Mouse (Mus musculus) thymus, adult 2 months (tissue): ENCODE results near the gene Pfdn4. TPM values are rescaled to one million over a fixed set of nuclear protein-coding genes. Genes with fewer than 3 reads are reported as not detected.
A peak's percentile ranks its signal among the peaks of the same experiment; 100 is the strongest.

ENCODE experiments used
- DNase-seq: peaks from one replicate; pipeline ENCODE4 v3.0.0; 2021
- H3K27ac ChIP-seq: fragments of 200-500 bp; 2 replicates; pipeline ENCODE4 v1.5.1; 2012; ENCODE audit warnings: low read length, control low read depth; ENCODE audit not compliant: control insufficient read depth, insufficient read depth
- H3K27me3 ChIP-seq: fragments of 200-500 bp; 2 replicates; pipeline ENCODE4 v1.6.1; 2012; ENCODE audit warnings: mild to moderate bottlenecking, low read length, moderate library complexity, mixed read lengths; ENCODE audit not compliant: control insufficient read depth, insufficient read depth
- H3K36me3 ChIP-seq: fragments of 200-500 bp; 2 replicates; pipeline ENCODE4 v1.6.1; 2012; ENCODE audit warnings: mild to moderate bottlenecking, low read length, moderate library complexity; ENCODE audit not compliant: control insufficient read depth, insufficient read depth
- H3K4me1 ChIP-seq: fragments of 200-500 bp; replicated peaks from 2 replicates; pipeline ENCODE4 v1.6.1; 2012; ENCODE audit warnings: low read length; ENCODE audit not compliant: control insufficient read depth, insufficient read depth
- H3K4me3 ChIP-seq: fragments of 200-500 bp; 2 replicates; pipeline ENCODE4 v1.5.1; 2012; ENCODE audit warnings: mild to moderate bottlenecking, low read length, control low read depth, moderate library complexity; ENCODE audit not compliant: control insufficient read depth, insufficient read depth
- CTCF ChIP-seq: fragments of 200-500 bp; IDR thresholded peaks from 2 replicates; pipeline ENCODE4 v1.5.1; 2012; ENCODE audit warnings: mild to moderate bottlenecking, control low read depth, low read length, moderate library complexity, borderline replicate concordance; ENCODE audit not compliant: control insufficient read depth, poor library complexity, insufficient read depth; ENCODE audit errors: extremely low read depth
- POLR2A ChIP-seq: fragments of 200-500 bp; IDR thresholded peaks from 2 replicates; pipeline ENCODE4 v1.6.1; 2012; ENCODE audit warnings: mild to moderate bottlenecking, low read length, control low read depth, moderate library complexity; ENCODE audit not compliant: control insufficient read depth, poor library complexity, insufficient read depth; ENCODE audit errors: extremely low read depth
- whole genome bisulfite sequencing: fragments of 180-500 bp; shearing (Covaris S2); methylation state at CpG from one replicate; pipeline ENCODE4 v1.1.7; 2018; 5-methylcytosine and 5-hydroxymethylcytosine counted together
- polyA plus RNA-seq: library from polyadenylated mRNA; depleted of rRNA; stranded (reverse); fragments of >200 nt; gene quantifications from 2 replicates; pipeline ENCODE4 v1.2.3, GENCODE M21; 2012

Pfdn4 gene
- polyA plus RNA-seq, 1 experiment = 12.0 TPM

- no peak for TF ChIP-seq CTCF
- TF ChIP-seq POLR2A = no peak
- Histone ChIP-seq H3K36me3 (no peaks in the 10 kb centered on the region), H3K4me1 (no peaks in the 10 kb centered on the region), H3K4me3 (no peak overlapping the region), H3K27me3 (no peaks in the 10 kb centered on the region; the same call in 1 of the 2 replicates), H3K27ac (no peak overlapping the region)
- DNase-seq = no peak
- WGBS = 98% methylated on average over 5 of the region's 5 CpGs
Observed at GRCm38 (mm10) chr2:170474125-170474524, 22.1 kb upstream of the Pfdn4 start.

- 93% methylated on average over 3 of the region's 3 CpGs for WGBS
- H3K36me3 ChIP-seq = no peaks in the 10 kb centered on the region
- H3K4me3 ChIP-seq = no peak overlapping the region
- no peak overlapping the region for H3K27ac ChIP-seq
- DNase-seq = no peak
- no peaks in the 10 kb centered on the region for H3K4me1 ChIP-seq
- no peaks in the 10 kb centered on the region for H3K27me3 ChIP-seq
- no peak for TF ChIP-seq CTCF
- TF ChIP-seq POLR2A = no peak
Observed at GRCm38 (mm10) chr2:170475164-170475563, 21.1 kb upstream of the Pfdn4 start.

- H3K27ac ChIP-seq = no peak overlapping the region
- TF ChIP-seq CTCF (peak; percentile 30; the same call in 1 of the 2 replicates), POLR2A (no peak)
- H3K4me3 ChIP-seq = no peak overlapping the region
- H3K4me1 ChIP-seq = no peaks in the 10 kb centered on the region
- peak; percentile 26 for DNase-seq
- H3K36me3 ChIP-seq = no peaks in the 10 kb centered on the region
- no peaks in the 10 kb centered on the region for H3K27me3 ChIP-seq
- 63% methylated on average over 11 of the region's 11 CpGs for WGBS
Observed at GRCm38 (mm10) chr2:170476215-170476614, 20.0 kb upstream of the Pfdn4 start.

- Histone ChIP-seq H3K36me3 (no peaks in the 10 kb centered on the region), H3K27ac (no peak overlapping the region), H3K4me3 (no peak overlapping the region), H3K27me3 (no peaks in the 10 kb centered on the region), H3K4me1 (no peaks in the 10 kb centered on the region)
- no peak for DNase-seq
- 95% methylated on average over 8 of the region's 8 CpGs for WGBS
- TF ChIP-seq CTCF = no peak
- no peak for TF ChIP-seq POLR2A
Observed at GRCm38 (mm10) chr2:170476643-170477042, 19.6 kb upstream of the Pfdn4 start.

GRCm38 (mm10) chr2:170482019-170482540, 14.1 kb upstream of the Pfdn4 start:
- TF ChIP-seq CTCF (no peak), POLR2A (no peak)
- DNase-seq = no peak
- 76% methylated on average over 10 of the region's 10 CpGs for WGBS
- H3K4me3 ChIP-seq = no peak overlapping the region
- no peaks in the 10 kb centered on the region for H3K36me3 ChIP-seq
- H3K27me3 ChIP-seq = no peaks in the 10 kb centered on the region; the same call in 1 of the 2 replicates
- H3K27ac ChIP-seq = no peak overlapping the region
- no peaks in the 10 kb centered on the region for H3K4me1 ChIP-seq

GRCm38 (mm10) chr2:170483914-170484313, 12.3 kb upstream of the Pfdn4 start:
- Histone ChIP-seq H3K27me3 (no peaks in the 10 kb centered on the region; the same call in 1 of the 2 replicates), H3K4me1 (no peaks in the 10 kb centered on the region), H3K27ac (no peak overlapping the region), H3K4me3 (no peak overlapping the region), H3K36me3 (no peaks in the 10 kb centered on the region)
- 73% methylated on average over 11 of the region's 11 CpGs for WGBS
- no peak for DNase-seq
- no peak for TF ChIP-seq CTCF
- no peak for TF ChIP-seq POLR2A

- TF ChIP-seq CTCF = no peak
- Histone ChIP-seq H3K27ac (no peak overlapping the region), H3K36me3 (no peaks in the 10 kb centered on the region), H3K27me3 (no peaks in the 10 kb centered on the region; the same call in 1 of the 2 replicates), H3K4me3 (no peak overlapping the region), H3K4me1 (no peaks in the 10 kb centered on the region)
- no peak for DNase-seq
- 92% methylated on average over 7 of the region's 7 CpGs for WGBS
Observed at GRCm38 (mm10) chr2:170487202-170487601, 9.0 kb upstream of the Pfdn4 start.
